Mouse (Mus musculus): ENCODE measurements around the gene Ccdc36.

DNA sequence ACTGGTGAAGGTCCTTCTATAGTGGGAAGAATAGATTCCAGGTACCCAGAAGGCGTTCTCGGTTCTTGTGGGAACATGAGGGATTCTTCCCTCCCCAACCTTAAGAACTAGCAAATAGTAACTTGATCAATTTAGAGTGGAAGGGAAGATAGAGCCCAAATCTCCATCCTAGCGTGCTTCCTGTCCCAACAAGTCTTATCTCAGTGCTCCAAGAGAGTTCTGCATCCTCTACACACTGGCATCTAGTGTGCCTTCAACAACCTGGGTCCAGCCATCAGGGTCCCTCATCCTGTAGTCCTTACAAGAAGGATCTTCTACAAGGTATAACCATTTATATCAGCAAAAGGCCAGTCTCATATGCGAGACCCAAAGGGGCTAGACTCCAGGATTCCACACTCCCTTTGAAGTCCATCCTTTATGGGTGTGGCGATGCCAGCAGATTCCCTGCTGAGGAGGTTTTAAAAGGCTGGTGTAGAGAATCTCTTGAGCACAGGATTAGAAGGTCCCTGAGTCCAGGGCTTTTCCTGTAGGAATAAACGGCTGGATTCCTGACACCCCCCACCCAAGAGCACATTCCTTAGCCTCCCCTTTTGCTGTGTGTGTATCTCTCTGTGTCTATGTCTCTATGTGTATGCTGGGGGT lies 23.4 kb upstream of the Ccdc36 start:
- TF ChIP-seq CTCF (IDR thresholded peaks at IDR 0.05; ENCODE audit: low read depth), result no peak
- no peak for TF ChIP-seq EP300 (IDR thresholded peaks at IDR 0.05; ENCODE audit: low read depth)

All from liver, postnatal 0 days (tissue).